Mouse (Mus musculus): ENCODE measurements around the gene Tlcd2. TPM values are rescaled to one million over a fixed set of nuclear protein-coding genes. Genes with fewer than 3 reads are reported as not detected.
A peak's percentile ranks its signal among the peaks of the same experiment; 100 is the strongest.
"Not testable (repeated sequence)": the region's sequence is repeated elsewhere in the genome, so short reads cannot be mapped to it uniquely, and the experiment has no call there.

Gene Tlcd2
- polyA plus RNA-seq, 2 experiments from 2014 or later: 5.6 to 16.0 TPM

DNA sequence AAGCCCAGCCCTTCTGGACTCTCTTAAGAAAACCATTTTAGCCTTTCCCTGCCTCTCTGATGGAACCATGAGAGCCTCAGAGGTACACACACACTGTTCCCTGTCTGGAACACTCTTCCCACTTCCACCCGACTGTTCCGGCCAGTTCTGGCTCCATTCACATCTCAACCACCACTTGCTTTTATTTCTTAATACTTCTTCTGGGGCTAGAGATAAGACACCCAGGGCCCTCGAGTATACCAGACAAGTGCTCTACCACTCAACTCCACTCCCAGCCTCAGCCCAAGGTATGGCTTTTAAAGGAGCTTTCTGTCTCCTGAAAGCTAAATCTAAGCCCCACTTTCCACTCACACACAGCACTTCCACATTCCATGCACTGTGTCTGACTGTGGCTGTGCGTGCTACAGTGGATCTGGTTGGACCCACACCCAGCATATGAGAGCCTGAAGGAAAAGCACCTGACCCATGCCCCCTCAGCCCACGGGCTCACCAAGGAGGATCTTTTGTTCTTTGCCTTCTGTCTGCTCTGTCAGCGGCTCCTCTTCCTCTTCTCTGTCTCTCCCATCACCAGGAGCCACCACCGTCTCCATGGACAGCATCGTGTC, 11.1 kb upstream of the Tlcd2 start:
- no peak for ATAC-seq

DNA sequence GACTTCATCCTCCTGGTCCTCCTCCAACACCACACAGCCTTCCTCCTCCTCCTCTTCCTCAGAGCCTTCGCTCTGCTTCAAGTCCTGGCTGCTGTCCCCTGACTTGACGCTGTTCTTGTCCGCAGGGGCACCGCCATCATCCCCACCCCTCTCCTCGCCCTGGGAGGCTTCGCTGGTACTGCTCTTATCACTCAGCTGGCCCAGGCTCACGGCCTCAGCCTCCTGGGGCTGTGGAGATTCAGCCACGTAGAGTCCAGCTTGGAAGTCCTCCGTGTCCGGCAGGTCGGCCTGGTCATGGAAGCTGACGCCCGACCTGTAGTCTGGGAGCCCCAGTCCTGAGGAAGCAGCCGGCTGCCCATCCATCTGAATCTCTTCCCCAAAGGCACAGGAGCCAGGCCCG, 10.6 kb upstream of the Tlcd2 start:
- no peak for ATAC-seq

DNA sequence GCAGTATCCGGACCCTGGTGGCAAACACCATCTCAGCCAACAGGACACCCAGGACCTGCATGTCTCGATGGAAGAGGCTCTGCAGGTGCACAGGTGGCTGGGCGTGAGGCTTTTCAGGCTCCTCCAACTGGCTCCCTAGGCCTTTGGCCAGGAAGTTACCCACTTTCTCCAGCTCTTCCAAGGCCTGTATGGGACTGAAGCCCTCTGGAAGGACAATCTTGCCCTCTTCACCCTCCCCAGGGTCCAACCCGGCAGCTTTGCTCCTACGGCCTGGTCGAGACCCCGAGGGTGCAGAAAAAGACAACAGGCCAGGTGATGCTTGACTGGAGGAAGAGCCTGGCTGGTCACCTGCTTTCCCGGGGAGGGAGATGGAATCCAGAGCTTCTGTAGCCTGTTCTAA, 9.4 kb upstream of the Tlcd2 start:
- ATAC-seq: no peak

DNA sequence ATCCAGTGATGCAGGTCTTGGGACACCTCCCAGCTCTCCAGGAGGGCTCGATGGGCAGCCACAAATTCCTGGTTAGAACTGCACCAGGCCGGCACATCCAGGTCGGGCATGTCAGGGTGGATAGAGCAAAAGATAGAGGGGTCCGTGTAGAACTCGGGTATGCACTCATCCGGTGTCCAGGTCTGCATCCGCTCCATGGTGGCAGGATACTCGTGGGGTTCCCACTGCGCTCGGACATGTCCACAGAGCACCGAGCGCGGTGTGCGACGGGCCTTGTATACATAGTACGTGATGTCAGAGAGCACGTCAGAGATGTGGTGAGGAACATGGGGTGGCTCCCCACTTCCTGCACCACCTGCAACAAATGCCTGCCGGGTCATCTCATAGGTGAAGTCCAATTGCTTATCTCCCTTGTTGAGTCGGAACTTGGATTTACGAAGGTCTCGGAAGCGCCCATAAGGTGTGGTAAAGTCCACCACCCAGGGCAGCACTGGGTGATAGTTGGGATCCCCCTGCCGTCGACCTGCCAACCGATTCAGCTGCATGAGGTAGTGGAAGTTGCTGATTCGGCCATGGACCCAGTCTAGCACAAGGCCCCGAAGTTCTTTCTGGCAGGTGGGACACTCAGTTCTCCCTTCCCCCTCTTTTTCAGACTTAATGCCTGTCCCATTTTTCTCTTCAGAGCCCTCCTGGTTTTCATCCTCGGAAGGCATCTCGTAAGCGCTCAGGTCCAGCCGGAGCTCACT, 8.5 kb upstream of the Tlcd2 start:
- no peak for ATAC-seq

DNA sequence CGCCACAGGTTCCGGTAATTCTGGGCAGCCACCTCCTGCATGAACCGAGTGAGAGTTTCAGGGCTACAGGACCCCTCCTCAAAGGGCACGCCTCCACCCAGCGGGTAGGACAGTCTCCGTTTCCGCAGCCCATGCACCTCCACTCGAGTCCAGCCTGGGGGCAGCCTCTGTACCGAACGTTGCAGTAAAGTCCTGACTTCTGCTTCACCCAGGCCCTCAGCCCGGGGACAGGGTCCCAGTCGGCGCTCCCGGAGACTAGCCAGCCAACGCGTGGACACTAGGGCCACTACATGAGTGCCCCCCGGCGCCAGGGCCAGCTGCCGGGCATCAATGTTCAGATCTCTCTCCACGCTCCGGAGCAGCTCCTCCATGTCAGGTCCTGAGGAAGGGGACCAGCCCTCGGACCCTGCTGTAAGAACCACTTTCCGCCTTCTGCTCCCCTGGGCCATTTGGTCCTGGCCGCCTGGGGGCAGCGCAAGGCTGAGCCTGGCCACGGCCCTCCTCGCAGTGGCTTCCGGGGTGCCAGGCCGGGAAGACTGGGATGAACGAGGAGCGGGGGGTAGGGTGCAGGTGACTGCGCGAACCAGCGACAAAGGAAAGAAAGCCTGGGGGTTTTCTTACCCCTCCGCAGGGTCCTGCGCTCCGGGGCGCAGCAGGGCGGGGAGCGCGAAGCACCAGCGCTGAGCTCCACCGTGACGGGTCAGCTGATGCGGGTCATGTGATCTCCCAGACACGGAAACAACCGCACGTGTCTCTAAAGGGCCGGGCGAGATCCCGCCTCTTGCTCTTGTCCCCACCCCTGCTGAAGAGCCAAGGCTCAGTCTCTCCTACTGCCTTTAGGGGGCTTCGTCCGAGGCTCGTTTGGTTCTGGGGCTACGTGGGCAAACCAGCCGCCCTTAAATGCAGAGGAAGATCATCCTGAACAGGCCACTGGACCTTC, 7.3 kb upstream of the Tlcd2 start, which contains the start of gene Wdr81:
TSS of gene Wdr81 (minus strand) at position 727 of the 940 bp plus-strand sequence.
- peak; percentile 93 for ATAC-seq

DNA sequence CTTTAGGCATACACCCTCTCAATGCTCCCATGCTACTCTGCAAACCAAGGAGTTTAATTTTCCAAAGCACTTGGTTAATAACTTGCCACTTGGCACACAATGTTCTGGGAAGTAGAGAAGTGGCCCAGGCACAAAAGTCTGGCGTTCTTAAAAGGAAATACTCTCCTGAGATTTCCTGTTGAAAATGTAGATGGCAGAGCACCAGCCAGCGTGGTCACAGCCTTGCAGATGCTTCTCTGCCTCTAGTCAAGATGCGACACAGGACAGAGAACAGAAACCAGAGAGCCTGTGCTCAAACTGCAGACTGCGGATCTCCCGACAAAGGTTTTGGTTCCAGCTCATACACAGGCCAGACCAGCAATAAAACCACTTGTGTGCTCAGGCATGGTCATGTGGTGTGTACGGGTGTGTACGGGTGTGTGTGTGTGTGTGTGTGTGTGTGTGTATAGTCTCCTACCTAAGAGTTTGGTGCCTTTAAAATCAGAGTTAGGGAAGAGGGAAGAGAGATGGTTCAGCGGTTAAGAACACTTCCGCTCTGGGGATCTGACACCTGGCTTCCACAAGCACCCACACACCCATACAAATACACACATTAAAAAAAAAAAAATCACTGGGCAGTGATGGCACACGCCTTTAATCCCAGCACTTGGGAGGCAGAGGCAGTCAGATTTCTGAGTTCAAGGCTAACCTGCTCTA, 6.3 kb upstream of the Tlcd2 start:
- no peak for ATAC-seq

DNA sequence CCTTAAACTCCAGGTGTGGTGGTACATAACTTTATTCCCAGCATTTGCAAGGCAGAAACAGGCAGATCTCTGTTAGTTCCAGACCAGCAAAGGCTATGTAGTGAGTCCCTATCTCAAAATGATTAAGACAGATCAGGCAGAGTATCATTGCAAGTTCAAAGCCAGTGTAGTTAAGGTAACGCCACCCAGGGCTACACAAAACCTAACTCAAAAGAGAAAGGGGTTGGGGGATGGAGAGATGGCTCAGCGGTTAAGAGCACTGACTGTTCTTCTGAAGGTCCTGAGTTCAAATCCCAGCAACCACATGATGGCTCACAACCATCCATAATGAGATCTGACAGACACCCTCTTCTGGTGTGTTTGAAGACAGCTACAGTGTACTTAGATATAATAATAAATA, 5.5 kb upstream of the Tlcd2 start:
- ATAC-seq: not testable (repeated sequence)

DNA sequence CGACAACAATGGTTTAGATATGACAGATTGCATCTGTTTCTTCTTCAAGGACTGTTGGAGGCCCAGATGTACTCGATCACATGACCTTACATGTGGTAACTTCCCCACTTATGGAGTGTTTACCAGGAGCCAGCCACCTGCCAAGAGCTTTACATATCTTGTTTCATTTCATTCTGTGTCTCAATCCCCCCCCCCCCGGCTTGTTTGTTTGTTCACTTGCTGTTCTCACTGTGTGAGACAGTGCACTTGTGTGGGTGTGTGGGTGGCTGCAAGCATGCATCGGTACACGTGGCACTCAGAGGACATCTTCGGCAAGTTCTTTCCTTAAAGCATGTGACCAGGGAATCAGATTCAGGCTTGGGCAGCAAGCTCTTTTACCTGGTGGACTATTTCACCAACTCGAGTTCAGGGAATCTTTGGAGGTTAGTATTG, 5.1 kb upstream of the Tlcd2 start:
- no peak for ATAC-seq

DNA sequence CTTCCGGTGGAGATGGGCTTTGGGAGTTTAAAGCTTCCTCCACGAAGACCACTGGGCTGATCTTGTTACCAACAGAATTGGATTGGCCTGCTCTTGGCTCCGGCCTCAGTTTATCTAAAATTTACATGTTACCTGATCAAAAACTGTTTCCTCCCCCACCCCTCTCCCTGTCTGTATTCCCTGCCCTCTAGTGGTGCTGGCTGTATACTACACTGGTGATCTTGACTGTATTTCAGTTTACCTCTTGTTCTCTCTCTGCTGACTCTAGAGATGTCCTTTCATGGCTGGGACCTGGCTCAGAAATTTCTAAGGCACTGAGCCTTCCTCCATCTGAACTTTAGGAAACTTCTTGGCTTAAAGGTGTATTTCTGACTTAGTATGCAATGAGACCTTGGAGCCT, 3.3 kb upstream of the Tlcd2 start:
- no peak for ATAC-seq

DNA sequence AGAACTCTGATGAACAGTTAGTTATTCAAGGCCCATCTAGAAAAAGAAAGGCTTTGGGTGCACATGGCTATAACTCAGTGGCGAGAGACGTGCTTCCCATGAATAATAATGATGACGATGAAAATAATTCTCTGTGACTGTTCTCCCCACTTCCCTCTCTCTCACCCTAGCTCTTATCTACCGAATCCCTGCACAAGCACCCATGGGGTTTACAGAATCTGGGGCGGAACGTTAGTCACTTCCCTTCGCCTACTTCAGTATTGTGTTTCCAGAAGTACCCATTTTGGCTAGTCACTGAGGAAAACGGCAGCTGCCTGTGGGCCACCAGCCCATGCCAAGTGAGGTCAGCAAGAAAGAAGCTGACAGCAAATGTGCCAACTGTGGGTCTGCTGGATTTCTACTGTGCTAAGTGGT, 2.9 kb upstream of the Tlcd2 start:
- no peak for ATAC-seq

DNA sequence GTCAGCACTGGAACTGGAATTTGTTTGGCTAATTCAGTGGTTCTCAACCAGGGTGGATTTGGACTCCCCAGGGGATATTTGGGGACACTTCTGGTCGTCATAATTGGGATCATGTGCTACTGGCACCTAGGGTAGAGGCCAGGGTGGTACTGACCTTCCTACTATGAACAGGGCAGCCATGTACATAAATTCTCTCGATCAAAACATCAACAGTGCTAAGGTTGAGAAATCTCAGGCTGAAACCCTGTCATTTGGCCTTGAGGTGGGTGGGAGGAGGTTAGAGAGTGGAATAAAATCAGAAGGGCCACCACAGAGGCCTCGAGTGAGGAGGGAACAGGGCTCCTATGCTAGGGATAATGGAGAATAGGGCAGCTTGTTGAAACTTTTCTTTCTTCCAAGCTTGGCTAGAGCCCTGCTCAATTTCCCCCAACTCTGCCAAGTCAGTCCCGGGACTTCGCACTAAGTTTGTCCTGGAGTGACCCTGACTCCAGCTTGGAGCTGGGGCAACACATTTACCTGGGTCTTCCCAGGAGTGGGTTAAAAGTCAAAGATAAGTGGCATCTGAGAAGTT, 2.3 kb upstream of the Tlcd2 start:
- ATAC-seq: no peak

DNA sequence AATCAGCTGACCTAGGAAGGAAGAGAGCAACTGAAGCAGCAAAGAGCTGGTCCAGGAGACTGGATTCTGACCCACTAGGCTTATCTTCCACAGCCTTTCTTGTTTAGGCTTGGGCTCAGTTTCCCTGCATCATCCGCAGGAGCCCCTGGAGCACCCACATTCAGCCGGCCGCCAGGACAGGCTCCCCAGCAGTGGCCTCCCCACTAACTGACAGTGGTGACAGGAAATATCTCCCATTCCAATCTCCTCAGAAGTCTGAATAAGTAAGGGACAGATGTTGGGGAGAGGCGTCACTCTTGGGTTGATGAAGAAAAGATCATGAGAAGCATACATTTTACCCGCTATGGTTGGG, 1.8 kb upstream of the Tlcd2 start:
- ATAC-seq: no peak

DNA sequence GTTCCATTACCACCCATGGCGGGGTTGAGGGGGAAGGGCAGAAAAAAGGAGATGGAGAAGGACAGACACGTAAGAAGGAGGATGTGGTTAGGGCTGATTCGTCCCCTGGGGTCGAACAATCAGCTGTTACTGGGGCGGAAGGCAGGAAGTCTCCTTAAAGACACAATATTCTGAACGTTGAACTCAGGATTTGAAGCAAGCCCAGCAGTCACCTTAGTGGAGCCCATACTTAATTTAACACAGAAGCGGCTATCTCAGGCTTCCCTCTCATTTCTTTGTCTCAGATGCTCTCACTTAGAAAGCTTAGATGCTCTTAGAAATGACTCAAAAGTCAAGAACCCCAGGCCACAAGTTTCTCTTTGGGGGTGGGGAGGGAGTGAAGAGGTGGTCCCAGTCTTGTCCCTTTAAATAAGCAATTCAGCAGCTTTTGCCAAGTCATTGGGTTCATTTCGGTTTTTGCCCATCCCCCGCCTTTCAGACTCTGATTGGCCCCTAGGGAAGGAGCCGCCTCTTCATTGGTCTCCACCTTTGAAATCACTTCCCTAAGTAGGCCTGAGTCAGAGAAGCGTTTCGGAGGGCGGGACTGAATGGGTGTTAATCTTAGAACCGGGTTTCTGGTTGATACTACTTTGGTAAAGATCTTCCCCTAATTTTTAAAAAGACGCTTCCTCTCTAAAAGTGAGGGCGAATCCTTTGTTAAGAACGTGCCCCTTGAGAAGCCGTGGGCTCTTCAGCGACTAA, 1.2 kb upstream of the Tlcd2 start:
- peak; percentile 40 for ATAC-seq

DNA sequence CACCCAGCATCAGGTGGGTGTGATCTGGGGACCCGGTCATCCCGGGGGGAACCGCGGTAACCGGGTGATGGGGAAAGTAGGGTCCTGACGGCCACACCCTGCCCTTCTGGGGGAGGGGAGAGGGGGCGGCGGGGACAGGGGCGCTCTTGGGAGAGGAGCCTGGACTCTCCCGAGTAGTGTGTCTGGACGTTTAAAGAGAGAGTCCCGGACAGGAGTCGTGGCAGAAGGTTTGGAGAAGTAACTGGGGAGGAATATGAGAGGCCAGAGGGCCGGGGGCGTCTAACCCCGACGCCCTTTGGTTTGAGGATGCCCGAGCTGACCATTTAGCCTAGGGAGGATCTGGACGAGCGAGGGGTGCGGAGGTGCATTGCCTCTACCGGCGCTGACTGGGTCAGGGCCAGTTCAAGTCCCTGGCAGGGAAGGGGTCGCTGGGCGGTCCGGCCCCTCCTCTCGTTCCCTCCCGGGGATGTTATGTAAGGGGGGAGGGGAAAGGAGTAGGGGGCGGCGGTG, 283 bp downstream of the Tlcd2 start:
- no peak for ATAC-seq

DNA sequence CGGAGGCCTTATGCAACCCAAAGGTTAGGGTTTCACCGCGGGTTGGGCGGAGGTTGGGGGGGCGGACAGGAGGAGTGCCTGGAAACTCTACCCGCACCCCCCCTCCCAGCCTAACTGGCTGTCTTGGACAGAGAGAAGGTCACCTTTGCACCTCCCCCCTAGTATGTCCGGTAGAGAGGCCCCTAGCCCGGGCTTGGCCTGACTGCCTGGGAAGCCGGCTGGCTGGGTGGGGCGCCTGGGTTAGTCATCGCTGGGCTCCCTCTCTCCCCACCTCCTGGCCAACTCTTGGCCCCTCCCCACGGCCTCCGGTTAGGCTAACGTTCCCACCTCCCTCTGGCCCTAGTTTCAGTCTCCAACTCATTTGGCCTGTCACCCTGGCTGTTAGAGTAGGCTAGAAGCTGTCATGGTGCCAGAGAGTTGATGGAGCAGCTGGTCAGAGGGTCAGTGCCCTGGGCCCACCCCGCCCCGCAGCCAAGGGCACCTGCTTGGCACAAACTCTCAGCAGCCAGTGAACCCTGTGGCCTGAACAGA, 803 bp downstream of the Tlcd2 start:
- ATAC-seq: no peak

DNA sequence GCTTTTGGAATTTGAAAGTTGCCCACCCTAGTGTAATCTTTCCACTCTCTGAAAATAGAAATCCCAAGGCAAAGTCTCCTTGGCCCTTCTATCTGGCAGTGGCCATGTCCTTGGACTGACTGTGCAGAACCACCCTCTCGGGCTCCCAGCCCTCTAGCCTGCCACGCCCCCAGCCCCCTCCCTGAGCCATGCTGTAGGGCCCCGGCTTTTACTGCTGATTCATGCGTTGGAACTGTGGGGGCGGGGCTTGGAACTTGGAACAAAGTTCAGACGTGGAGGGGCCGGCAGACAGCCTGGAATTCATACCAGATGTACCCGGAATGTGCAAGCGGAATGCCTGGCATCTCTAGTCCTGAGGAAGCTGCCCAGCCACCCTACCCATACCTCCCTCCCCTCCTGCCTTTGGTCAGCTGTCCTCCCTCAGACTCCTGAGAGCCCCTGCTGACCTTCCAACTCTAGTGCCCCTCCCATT, 1.4 kb downstream of the Tlcd2 start:
- ATAC-seq: no peak

DNA sequence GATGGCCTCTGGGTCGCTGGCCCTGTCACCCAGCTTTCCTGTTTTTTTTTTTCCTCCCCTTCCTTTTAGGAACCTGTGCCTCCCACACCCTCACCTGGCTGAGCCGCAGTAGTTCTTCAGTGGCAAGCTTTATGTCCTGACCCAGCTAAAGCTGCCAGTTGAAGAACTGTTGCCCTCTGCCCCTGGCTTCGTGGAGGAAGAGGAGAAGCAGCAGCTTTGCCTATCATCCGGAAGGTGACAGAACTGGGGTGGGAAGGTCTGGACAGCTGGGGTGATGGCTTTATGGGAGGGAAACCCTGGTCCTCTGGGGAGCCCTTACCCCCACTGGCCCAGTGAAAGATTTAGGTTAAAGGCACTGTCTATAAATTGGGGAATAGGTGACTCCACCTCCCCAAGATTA, 2.1 kb downstream of the Tlcd2 start:
- no peak for ATAC-seq

DNA sequence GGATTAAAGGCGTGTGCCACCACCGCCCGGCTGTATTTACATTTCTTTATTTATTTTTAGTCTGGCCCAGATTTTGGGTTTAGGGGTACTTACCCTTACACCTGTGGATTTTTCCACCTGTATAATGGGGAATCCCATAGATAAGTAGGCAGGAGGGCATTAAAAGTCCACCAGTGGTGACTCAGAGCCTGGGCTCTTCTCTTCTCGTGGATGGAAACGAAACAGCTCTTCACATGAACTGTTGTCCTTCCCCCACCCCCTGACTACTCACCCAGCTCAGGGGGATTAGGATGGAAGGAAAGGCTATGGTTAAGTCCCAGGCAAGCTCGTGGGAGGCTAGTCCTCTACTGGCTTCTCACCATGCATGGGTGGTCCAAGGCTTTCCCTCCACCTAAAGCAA, 2.9 kb downstream of the Tlcd2 start:
- no peak for ATAC-seq

DNA sequence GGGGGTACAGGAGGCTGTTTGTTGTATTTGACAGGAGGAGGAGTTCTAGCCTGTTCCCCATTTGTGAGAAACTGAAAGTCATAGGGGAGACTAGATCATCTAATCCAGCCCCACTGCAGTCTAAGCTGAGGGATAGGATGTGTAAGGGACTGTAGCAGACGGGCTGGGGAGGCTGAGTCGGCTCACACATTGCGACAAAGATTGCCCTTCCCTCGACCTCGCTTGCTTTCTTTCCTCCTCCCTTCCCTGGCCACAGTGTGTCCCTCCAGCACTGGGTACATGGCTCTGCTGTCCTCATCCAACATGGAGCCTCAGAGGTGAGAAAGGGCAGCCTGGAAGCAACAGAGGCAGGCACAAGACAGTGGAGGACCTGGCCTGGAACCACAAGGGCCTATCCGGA, 3.5 kb downstream of the Tlcd2 start:
- ATAC-seq: no peak

DNA sequence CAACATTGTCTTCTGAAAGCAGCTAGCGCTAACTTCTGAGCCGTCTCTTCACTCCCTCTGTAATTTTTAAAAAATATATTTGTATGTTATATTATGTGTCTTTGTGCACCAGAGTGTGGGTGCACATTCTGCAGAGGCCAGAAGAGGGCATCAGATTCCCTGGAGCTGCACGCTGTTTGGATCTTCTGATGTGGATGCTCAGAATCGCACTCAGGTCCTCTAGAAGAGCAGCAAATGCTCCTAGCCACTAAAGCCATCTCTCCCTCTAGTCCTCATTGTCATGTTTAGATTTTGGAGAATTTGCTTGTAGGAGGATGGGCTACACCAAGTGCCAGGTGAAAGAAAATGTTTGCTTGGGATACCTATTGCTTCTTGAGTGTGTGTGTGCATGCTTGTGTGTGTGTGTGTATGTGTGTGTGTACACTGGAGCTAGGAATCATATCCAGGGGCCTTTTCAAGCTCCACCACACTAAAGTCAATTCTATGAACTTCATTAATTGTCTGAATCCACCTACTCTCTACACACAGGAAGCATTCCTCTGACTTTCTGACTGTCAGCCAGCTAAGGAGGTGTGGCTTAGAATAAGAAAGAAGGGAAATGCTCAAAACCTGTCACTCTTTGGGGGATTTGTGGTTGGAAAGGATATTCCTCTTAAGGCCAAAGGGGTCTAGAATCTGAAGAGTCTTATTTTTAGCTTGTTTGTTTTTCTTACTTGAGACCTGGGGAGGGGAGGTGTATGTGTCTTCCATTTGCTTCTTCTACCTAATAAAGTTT, 5.4 kb downstream of the Tlcd2 start:
- no peak for ATAC-seq

Data from activated CD4-positive, CD25-positive, alpha-beta regulatory T cell, adult 4 months (primary cell).